Mouse (Mus musculus) heart, postnatal 10 days (tissue): ENCODE data around the gene Oprm1. TPM values are rescaled to one million over a fixed set of nuclear protein-coding genes. Genes with fewer than 3 reads are reported as not detected.

Experiments used
- DNase-seq, 2 experiments: peaks; one replicate each; pipeline ENCODE4 v3.0.0; 2021
- intact Hi-C: fragments of 180-260 bp; cut with DNase I; formaldehyde crosslinking; loops from one replicate; pipeline ENCODE4 v1.15.1; 2025
- total RNA-seq, 2 experiments: library from RNA; stranded (reverse); gene quantifications; 2 replicates each; pipeline ENCODE4 v1.2.3; 2021

The Oprm1 gene
- total RNA-seq, 2 experiments from 2014 or later, result not detected

DNA sequence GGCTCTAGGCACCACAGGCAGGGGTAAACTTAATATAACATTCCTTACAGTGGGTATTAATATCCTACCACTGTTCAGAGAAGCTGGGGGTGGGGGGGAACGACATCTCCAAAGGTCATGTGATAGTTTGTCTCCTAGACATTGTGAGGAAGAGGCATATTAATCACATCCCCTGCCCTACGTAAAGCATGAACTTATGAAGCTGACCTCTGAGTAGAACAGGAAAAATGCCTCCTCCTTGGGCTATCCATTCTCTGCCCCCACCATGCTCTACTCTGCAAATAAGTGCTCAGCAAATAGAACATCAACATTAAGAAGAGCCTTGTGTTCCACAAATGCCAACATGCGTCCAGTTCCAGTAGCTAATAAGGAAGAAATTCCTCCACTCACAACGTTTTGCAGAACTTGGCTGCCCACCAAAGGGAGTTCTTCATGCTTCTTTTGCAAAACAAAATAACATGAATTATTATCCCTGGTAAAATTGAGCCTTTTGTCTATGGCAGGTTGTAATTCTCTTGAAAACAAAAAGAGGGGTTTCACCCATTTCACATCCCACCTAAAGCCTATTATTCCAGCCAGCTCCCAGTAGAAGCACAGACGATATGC, 131.4 kb downstream of the Oprm1 start:
- peak in 1 of 2 experiments; percentile 8 for DNase-seq
- intact Hi-C loops, result loop anchor here (5.0 to 10.0 kb wide), 3 partner anchors 125 to 325 kb away; partner anchors contain the start of gene Cnksr3

DNA sequence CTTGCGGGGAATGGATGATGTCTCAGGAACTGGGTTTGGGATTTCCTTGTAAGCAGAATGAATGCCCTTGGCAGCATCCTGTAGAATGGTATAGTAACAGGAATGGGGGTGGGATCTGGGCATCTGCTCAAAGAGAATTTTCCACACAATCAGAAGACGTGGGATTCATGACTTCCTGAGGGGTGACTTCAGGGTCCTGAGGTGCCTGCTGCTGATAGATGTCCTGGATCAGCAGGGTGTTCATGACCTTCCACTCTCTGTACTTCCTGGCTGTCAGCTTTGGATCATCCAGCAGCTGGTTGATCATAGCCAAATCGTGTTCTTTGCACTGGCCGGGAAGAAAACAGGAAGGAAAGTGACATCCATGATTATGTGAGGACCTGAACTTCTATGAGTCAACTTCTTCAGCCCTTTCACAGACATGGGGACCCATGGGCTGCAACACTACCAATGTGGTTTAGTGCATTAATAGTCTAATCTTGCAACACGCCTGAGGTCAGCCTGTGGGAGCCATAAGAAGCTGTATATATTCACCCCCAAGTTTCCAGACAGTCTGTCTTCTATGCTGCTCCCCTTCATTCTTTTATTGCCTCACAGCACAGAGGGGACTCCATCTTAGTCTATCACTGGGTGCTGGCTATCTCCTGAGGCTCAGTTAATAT, 132.2 kb downstream of the Oprm1 start:
- DNase-seq, result no peak
- intact Hi-C loops, result no loop called here

DNA sequence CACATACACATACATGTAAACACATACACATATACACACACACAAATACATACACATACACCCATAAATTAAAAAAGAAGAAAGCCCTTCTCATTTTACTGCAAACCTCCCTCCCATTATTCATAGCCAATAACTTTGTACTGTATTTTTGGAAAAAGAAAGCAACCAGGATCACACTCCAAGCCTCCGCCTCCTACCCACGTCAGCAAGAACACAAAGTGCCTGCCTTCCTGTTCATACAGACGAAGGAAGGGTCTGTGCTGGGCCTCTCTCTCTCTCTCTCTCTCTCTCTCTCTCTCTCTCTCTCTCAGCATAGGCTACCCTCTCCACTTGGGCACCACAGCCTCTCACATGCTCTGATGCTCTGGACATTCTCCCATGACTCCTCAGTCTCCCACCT, 137.5 kb downstream of the Oprm1 start:
- intact Hi-C loops, result no loop called here
- no peak for DNase-seq

DNA sequence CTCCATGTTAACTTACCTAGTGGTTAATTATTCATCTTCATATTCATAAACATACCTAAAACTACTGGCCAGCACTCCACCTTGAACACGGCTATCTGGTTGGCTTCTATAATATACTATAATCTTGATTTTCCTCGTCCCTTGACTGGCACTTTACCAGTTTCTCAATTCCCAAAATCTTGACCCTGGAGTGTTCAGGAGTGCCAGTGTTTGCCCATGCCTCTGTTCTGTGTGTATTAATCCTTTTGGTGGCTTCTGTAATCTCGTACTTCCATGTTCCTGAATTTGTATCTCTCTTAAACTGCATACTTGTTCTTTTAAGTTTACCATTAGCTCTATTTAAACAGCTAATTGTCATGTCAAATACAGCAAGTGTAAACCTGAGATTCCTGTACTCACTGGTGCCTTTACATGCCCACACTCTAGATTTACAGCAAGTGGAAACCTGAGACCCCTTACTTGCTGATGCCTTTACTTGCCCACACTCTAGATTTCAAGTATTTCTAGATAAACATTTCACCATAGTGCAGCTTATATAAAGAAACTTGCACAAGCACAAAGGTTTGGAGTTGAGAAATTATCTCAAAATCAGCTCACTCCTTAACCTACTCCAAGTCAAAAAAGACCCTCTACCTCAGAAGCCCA, 138.5 kb downstream of the Oprm1 start:
- DNase-seq, result no peak
- intact Hi-C loops, result no loop called here

DNA sequence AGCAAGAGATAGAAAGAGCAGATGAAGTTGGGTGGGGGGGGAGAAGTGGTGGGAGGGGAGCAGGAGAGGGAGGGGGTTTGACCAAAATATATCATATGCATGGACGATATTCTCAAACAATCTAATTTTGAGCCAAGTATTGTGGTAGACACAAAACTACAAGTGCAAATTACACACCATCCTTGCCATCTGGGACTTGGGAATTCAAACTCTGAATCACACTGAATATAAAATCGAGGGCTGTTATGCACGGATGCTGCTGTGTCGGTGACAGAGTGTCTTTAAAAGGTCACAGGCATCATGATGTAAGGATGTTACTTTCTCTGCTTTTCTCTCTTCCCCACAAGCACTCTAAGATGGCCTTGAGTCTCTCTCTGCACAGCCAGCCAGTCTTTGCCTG, 141.8 kb downstream of the Oprm1 start:
- intact Hi-C loops, result no loop called here
- no peak for DNase-seq

DNA sequence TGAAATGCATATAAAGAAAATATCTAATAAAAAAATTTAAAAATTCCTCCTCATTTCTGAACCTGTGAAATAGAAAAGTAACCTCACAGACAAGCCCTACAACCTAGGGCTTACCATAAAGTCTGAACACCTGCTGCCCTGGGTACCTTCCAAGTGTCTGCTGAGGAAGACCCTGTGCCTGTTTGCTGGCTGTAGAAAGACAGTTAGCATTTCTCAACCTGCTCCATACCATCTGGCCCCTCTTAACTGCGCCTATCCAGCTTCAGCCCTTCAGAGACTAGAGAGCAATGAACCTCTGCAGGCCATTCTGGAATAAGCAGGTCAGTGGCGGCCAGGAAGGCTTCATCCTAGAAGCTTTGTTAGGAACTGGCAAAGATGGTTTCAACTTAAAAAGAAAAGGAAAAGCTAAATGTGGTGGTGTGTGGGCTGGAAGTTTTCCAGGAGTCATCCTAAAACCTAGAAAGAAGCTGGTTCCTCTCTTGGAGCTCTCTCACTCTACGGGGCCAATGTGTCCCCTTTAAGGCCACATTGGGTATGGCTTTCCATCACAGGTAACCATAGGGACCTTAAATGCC, 143.6 kb downstream of the Oprm1 start:
- DNase-seq, result no peak
- intact Hi-C loops, result no loop called here

DNA sequence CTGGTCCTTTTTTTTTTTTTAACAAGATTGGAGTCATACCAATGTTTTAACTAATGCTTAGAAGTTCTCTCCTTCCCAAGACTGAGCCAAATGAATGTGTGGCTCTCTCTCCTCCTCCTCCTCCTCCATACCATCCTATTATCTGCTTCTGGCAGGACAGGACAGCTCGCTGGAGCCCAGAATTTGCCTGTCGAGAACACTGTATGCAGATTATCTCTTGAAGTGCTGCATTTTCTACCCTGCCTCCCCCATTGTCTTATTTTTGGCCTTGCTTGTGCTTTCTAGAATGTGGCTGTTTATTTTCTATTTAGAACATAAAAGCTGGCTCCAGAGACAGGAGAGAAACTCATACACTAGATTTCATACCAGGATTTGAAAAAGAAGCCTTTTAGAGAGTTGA, 151.5 kb downstream of the Oprm1 start:
- DNase-seq, result no peak
- intact Hi-C loops, result no loop called here

DNA sequence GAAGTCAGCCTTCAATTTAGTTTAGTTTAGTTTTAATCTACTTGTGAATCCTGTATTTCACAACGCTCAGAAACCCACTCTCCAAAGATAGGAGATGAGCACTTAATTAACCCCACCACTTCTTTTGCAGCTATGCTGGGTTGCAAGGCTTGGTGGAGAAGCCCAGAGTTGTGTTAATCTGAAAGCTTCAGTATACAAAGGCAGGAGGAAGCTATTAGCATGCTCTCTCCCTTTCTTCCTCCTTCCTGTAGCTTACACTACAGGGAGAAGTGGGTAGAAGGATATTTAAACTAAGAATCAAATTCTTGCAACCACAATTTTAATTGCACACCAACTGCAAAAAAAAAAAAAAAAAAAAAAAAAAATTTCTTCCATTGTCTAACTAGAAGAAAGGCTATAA, 157.7 kb downstream of the Oprm1 start:
- intact Hi-C loops, result no loop called here
- DNase-seq, result no peak

DNA sequence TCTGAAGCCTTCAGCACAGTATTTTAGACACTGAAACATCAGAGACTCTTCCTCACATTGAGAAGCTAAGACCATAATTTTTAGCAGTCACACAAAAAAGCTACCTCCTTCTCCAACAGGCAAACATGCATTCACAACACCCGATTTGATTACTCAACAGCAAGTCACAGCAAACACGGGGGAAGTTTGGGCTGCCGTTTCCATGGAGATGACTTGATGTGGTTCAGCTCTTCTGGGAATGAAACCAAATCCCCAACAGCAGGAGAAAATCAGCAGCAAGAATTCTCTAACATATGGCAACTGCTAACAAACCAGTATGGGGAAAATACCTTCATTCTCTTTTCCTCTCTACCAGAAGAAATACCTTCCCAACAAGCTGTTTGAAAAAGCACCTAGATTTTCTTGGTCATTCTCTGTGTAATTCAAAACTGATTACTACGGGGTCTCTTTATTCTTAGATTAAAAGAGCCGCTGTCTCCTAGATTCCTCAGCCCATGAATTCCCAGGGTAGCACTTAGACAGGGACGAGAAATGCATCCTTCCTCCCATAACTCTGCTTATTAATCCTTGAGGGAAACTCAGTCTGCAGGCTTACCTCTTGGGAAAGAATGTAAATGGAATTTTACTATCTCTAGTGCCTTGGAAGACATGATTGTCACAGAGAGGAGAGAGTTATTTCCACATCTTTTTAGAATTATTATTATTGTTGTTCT, 158.4 kb downstream of the Oprm1 start:
- intact Hi-C loops, result no loop called here
- DNase-seq, result peak; percentile 50 to 51

DNA sequence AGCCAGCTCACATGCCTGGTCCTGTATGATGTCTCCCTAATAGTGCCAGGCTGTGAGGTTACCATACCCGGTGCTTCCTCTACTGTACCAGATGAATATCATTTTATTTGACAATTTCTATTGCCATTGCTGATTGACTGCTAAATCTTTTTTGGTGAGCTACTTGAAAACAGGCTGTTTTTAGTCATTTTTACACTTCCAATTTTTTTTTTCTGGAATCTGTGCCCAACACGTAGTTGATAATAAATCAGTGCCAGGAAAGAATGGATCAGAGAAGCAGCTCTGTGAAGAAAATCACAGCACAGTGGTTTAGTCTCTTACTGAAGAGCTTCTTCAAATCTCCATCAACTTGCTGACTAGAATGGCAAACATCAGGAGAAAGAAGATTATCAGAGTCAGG, 168.4 kb downstream of the Oprm1 start:
- intact Hi-C loops, result no loop called here
- no peak for DNase-seq

DNA sequence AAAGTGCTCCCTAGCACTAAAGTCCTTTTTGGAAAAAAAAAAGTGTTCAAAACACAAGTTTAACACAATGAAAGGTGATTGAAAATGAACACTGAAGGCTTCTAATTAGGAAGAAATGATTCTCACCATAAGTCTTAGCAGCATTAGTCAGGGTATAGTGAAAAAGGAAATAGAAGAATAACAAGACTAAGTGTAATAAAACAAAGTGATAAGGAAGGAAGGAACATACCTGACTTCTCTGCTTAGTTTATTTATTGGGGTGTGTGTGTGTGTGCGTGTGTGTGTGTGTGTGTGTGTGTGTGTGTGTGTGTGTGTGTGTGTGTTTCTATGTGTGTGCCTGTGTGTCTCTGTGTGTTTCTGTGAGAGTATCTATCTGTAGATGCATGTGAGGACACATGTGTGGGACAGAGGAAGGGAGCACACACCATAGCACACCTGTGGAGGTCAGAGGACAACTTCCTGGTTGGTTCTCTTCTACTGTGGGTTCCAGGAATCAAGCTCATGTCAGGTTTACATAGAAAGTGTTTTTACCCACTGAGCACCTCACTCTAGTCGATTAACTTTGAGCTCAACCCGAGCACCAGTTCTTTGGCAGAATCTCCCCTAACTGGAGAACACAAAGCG, 169.4 kb downstream of the Oprm1 start:
- intact Hi-C loops, result no loop called here

DNA sequence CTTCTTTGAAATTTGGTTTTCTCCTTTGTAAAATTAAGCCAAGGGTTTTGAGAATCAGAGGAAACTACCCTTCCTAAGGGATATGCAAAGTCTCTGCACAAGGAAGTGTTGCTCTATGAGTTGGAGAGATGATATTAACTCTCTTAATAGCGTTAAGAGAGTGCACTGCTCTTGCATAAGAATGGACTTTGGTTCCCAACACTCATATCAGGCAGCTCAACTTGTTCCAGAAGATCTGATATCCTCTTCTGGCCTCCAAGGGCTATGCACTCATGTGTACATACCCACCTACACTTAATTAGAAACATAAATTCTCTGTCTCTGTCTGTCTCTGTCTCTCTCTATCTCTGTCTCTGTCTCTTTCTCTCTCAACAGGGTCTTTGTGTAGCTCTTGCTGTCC, 170.6 kb downstream of the Oprm1 start:
- intact Hi-C loops, result no loop called here
- no peak for DNase-seq

More for the DNA sequence above, 169.4 kb downstream of the Oprm1 start:
- no peak for DNase-seq

DNA sequence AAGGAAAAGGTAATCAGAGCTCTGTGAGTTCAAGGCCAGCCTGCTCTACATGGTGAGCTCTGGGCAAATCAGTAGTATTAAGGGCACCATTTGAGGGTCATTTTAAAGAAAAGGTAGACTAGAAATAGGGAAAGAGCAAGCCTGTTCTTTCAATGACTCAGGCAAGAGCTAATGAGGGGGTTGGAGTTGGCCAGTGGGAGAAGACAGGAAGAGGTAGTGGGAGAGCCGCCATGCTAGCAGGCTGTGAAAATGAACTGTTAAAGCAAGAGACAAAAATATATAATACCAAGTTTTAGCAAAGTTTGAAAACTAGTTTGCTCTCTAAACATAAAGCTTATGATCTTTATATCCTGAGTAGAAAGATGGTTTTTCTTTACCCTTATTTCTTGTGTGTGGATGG, 172.1 kb downstream of the Oprm1 start:
- DNase-seq, result no peak
- intact Hi-C loops, result no loop called here

DNA sequence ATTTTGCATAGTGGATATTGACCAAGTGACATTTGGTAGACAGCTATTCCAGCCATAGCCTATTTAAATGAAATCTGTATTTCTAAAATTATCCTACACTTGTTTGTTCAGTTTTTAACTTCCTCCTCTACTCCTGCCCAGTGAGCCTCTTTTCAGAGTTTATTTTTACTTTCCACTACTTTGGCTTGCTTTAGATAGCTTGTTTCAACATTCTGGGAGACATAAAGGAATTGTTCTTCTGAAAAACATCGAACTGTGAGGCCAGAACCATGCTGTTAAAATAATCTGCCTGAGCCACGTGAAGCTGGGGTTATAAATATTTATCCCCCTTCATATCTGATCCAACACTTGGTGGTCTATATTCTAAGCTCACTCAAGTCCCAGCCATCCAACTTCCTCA, 172.6 kb downstream of the Oprm1 start:
- intact Hi-C loops, result no loop called here
- no peak for DNase-seq

DNA sequence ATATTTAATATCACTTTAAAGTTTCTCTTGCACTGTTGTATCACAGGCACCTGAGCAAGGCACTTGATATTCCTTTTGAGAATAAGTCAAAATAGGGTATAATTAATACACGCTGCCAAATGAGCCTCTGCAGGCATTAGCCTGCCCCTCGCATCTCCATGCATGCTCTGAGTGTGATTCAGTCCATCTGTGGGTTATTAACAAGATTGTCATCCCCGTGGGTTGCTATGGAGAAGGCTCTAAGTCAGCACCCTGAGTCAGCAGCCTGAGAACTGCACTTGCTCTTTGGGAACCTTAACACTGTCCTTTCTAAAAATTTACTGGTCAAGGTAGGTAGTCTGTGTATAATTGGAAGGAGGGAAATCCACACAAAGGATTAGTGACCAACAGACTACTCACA, 176.5 kb downstream of the Oprm1 start:
- intact Hi-C loops, result no loop called here
- DNase-seq, result no peak

DNA sequence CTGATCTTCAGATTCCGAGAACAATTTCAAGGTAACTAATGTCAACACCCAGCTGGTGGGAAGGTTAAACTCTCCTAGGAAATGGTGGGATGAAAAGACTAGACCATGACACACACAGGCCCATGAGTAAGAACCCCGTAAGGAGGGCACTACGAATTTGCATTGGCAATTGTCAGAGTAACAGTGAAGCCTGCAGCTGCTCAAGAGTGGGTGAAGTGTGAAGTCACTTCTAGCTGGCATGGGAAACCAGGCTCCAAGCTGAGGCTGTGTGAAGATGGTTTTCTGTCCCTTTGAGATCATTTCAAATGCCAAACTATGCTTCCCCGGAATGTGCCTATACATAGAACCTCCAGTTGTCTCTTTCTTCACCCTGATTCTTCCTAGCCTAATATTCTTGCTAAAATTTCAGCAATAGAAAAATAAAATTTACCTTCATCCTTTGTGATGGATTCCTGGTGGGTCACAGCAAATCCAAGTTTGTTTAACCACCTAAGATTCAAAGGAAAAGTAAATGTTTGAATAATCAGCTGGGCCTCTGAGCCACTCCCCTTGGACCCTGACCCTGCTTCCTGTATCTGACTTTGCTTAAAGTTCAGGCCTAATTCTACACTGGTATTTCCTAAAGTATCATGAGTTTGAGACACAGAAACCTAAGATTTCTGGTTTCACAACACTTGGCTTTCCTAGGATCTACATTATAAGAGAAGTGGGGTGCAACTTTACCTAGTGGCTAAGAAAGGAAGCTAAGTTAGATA, 178.5 kb downstream of the Oprm1 start:
- no peak for DNase-seq
- intact Hi-C loops, result no loop called here

DNA sequence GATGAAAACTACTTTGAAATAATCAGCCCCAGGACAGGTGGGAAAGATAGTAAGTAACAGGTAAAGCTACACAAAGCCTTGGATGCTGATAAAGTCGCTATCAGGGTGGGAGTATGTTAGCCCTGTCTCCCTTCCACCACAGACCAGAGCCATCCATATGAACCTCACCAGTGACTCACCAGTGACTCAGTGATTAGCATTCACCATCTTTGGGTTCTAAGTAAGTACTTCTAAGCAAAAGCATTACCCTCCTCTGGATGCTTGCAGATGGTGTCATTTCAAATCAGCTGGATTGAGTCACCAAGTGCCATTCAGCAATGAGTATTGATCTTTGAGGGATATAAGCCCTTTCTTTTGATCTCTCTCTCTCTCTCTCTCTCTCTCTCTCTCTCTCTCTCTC, 194.8 kb downstream of the Oprm1 start:
- intact Hi-C loops, result no loop called here
- no peak for DNase-seq

DNA sequence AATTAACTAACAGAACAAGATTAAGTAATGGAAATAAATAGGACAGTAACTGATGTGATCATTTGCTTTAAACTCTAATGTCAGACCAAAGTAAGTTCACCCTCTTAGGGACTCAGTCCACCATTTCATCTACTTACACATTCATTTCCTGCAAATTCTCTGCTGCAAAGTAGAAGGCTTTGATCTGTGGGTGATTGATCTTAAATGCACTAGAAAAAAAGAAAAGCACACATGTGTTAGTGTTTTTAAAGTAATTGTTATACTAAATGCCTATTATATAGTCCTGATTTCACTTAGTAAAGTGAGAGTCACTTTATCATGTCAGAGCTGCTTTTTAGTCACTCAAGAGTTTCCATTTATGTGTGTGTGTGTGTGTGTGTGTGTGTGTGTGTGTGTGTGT, 196.2 kb downstream of the Oprm1 start:
- no peak for DNase-seq
- intact Hi-C loops, result no loop called here

DNA sequence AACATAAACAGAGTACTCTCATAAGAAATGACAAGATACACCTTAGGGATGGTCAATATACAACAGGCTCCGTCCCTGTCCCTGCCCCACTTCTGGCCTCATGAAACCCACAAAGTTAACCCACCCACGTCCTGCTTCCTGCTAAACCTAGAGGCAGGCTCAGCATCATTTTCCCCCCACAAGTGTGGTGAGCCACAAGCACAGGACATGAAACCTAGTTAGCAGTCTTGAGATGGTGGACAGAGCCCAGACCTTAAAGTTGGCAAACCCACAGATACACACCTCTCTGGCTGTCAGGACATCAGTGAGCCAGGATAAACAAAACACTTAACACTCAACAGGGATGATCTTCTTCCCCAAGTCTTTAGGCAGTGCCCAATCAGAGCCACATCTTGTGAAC, 198.1 kb downstream of the Oprm1 start:
- intact Hi-C loops, result no loop called here
- DNase-seq, result no peak

DNA sequence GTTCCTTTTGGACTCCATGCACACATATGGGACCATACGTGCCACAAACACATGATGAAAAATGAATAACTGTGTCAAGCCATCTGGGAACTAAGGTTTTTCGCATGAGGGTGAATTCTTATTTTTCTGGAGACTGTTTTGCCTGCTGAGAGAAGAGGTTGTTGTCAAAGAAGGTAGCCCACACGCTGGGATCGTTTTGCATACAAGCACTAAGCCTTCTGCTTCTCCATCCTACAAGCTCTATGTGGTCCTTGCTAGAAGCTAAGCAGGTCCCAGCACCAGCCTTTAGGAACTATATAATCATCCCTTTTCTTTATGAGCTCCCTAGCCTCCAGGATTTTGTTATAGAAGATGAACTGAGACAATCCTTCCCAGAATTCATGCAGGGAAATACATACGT, 200.5 kb downstream of the Oprm1 start:
- intact Hi-C loops, result no loop called here
- DNase-seq, result no peak
